Mouse (Mus musculus) gonadal fat pad, adult 2 months (tissue): ENCODE measurements at regions not wholly inside any gene's neighbourhood (a gene's known extent, or its start where the extent isn't known, plus 50 kb on each side); places are given as distances from the start of the nearest gene placed in this dataset.

Experiments
- DNase-seq: peaks from one replicate; pipeline ENCODE4 v3.0.0-alpha.2; 2012; ENCODE audit warnings: low read depth

- peak; percentile 65 for DNase-seq
These were observed 62.2 kb upstream of the Glycam1 start for GRCm38 (mm10) chr15:103627085-103627484.
